Mouse (Mus musculus) midbrain, embryonic 16.5 days (tissue): Measurements from ENCODE around the gene Nfkbie. TPM values are rescaled to one million over a fixed set of nuclear protein-coding genes. Genes with fewer than 3 reads are reported as not detected.
A peak's percentile ranks its signal among the peaks of the same experiment; 100 is the strongest.

ENCODE experiments used
- ATAC-seq: fragments of 200-750 bp; cut with Nextera tagmentation; 2 replicates; pipeline ENCODE4 v1.8.0; 2017; ENCODE audit warnings: moderate TSS enrichment
- H3K27ac ChIP-seq: fragments of 300-500 bp; sonication (generic); 2 replicates; pipeline ENCODE4 v1.5.1; 2014; ENCODE audit warnings: mild to moderate bottlenecking, low read length, mixed read lengths
- H3K27me3 ChIP-seq: fragments of 300-500 bp; sonication (generic); 2 replicates; pipeline ENCODE4 v1.6.1; 2014; ENCODE audit warnings: low read depth, low read length, mixed read lengths; ENCODE audit not compliant: control insufficient read depth, insufficient read depth
- H3K36me3 ChIP-seq: fragments of 300-500 bp; sonication (generic); 2 replicates; pipeline ENCODE4 v1.6.1; 2014; ENCODE audit warnings: mild to moderate bottlenecking, low read length, moderate library complexity, mixed read lengths; ENCODE audit not compliant: control insufficient read depth, insufficient read depth
- H3K4me1 ChIP-seq: fragments of 300-500 bp; sonication (generic); 2 replicates; pipeline ENCODE4 v1.6.1; 2014; ENCODE audit warnings: mild to moderate bottlenecking, low read length, mixed read lengths; ENCODE audit not compliant: control insufficient read depth, insufficient read depth
- H3K4me2 ChIP-seq: fragments of 300-500 bp; sonication (generic); 2 replicates; pipeline ENCODE4 v1.6.1; 2014; ENCODE audit warnings: mild to moderate bottlenecking, low read length, mixed read lengths
- H3K4me3 ChIP-seq: fragments of 300-500 bp; sonication (generic); 2 replicates; pipeline ENCODE4 v1.5.1; 2014; ENCODE audit warnings: low read depth, mild to moderate bottlenecking, low read length, moderate library complexity, mixed read lengths
- H3K9ac ChIP-seq: fragments of 300-500 bp; sonication (generic); 2 replicates; pipeline ENCODE4 v1.6.1; 2014; ENCODE audit warnings: low read depth, low read length, mixed read lengths
- H3K9me3 ChIP-seq: fragments of 300-500 bp; sonication (generic); replicated peaks from 2 replicates; pipeline ENCODE4 v1.6.1; 2014; ENCODE audit warnings: mild to moderate bottlenecking, low read length, mixed read lengths; ENCODE audit not compliant: control insufficient read depth, poor library complexity, severe bottlenecking
- WGBS: fragments of 180-500 bp; shearing (Covaris S2); extraction: QIAGEN DNeasy Blood & Tissue Kit; methylation state at CpG from one replicate; pipeline ENCODE4 v1.1.7; 2014; 5-methylcytosine and 5-hydroxymethylcytosine counted together
- polyA plus RNA-seq: library from polyadenylated mRNA; unstranded; fragments of >200 nt; fragmentation: Nextera tagmentation; extraction: Ambion mirVana; gene quantifications from 2 replicates; pipeline ENCODE4 v1.2.1, GENCODE M21; 2015

The Nfkbie gene
- polyA plus RNA-seq, 1 experiment from 2014 or later: 3.7 TPM

DNA sequence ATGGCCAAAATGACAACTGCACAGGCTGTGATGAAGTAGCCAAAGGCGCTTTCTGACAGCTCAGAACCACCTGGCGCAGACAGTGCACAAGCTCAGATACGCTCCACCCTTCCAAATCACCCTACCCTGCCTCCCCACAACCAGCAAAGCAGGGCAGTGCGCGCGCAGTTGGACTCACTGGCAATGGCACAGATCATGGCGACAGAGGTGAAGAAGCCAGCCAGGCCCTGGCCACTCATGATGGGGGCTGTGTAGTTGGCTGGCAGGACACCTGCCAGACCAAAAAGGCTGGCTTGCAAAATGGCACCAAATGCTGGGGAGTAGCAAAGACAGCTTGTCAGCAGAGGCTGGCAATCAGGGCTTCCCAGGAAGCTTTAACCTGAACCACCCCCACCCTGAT lies 33.7 kb downstream of the Nfkbie start:
- Histone ChIP-seq H3K4me3 (no peak overlapping the region), H3K9me3 (no peaks in the 10 kb centered on the region), H3K4me1 (peaks cover 22% of the 10 kb centered on the region), H3K27me3 (peaks cover 7% of the 10 kb centered on the region), H3K4me2 (no peak overlapping the region), H3K9ac (no peak overlapping the region), H3K27ac (no peak overlapping the region), H3K36me3 (no peaks in the 10 kb centered on the region)
- no peak for ATAC-seq
- 96% methylated on average over 7 of the region's 7 CpGs for WGBS

DNA sequence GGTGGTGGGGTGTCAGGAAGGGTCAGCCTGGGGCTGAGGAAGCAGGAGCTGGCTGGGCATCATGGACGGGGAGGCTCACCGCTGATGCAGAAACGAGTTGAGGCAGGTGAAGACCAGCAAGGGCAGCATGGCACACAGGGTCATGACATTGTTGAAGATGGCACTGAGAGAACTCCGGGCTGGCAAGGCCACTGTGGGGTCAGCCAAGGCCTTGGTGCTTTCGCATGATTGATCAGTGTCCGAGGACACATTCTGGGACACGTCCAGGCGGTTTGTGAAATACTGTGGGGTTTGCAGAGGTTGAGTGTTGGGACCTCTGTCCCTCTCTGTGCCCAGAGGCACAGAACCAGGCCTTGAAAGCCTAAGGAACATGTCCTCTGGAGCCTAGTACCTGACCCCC lies 34.3 kb downstream of the Nfkbie start:
- Histone ChIP-seq H3K9me3 (no peaks in the 10 kb centered on the region), H3K4me2 (no peak overlapping the region), H3K4me3 (no peak overlapping the region), H3K9ac (no peak overlapping the region), H3K4me1 (peaks cover 22% of the 10 kb centered on the region), H3K27me3 (peaks cover 8% of the 10 kb centered on the region), H3K27ac (no peak overlapping the region), H3K36me3 (no peaks in the 10 kb centered on the region)
- no peak for ATAC-seq
- WGBS: 87% methylated on average over 8 of the region's 8 CpGs

DNA sequence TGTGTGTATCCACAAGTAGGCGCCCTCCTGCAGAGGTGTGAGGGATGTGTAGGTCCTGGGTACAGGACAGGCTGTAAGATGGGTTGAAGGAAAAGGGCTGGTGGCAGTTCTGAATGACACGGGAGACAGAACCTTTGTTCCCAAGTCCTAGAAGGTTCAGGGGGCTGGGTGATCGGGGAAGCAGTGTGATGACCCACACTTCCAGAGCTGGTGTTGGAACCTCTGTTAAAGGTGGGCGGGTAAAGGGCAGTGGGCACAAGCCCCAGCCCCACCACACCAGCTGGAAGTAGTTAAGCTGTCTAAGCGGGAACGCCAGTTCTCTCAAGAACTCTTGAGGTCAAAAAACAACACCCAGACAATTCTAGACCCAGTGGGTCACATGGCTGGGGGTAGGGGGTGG lies 34.9 kb downstream of the Nfkbie start:
- ATAC-seq: no peak
- Histone ChIP-seq H3K9ac (no peak overlapping the region), H3K4me2 (no peak overlapping the region), H3K36me3 (no peaks in the 10 kb centered on the region), H3K4me1 (peaks cover 22% of the 10 kb centered on the region), H3K27ac (no peak overlapping the region), H3K9me3 (no peaks in the 10 kb centered on the region), H3K4me3 (no peak overlapping the region), H3K27me3 (peaks cover 8% of the 10 kb centered on the region)
- 85% methylated on average over 6 of the region's 6 CpGs for WGBS

DNA sequence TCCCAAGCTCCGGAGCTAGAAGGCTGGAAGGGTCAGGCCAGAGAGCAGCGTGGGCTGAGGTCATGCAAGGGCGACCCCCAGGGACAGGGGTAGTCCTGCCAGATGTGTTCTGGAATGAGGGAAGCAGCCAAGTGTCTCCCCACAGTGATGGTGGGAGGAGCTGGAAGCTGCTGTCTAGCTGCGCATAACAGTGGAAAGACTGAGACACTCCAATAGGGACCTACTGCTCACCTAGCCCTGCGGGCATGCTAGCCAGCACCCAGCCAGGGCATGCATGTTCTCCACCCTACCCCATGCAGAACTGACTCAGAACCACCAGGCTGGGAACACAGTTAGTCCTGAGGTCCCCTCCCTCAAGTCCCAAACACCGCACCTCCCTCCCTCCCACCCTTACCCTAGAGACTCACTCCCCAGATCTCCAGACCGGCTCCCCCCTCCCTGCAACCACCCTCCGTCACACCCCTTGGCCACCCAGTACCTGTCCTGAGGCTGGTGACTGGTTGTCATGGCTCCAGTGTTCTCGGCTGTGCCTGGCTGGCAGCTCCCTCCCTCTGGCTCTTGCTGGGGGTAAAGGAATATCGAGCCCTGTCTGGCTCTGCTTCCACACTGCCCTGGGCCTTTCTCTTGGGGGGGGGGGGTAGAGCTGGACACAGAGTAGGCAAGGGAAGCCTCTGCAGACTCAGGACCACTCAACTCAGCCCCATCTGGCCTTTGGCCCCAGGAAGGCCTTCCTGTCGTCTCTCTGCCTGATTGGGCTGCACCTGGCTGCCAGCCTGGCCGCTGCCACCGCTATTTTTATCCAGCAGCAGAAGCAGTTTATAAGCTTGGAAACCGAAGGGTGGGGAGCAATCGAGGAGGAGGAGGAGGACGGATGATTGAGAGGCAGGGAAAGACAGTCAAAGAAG lies 36.5 kb downstream of the Nfkbie start:
- no peak for ATAC-seq
- Histone ChIP-seq H3K4me3 (no peak overlapping the region), H3K9me3 (no peaks in the 10 kb centered on the region), H3K36me3 (no peaks in the 10 kb centered on the region), H3K27ac (no peak overlapping the region), H3K9ac (0 out of 2 replicates have a peak overlapping the region, but pooled peaks have one; percentile 21), H3K27me3 (peaks cover 8% of the 10 kb centered on the region), H3K4me2 (0 out of 2 replicates have a peak overlapping the region, but pooled peaks have one; percentile 12), H3K4me1 (peaks cover 27% of the 10 kb centered on the region)
- 57% methylated on average over 16 of the region's 16 CpGs for WGBS

DNA sequence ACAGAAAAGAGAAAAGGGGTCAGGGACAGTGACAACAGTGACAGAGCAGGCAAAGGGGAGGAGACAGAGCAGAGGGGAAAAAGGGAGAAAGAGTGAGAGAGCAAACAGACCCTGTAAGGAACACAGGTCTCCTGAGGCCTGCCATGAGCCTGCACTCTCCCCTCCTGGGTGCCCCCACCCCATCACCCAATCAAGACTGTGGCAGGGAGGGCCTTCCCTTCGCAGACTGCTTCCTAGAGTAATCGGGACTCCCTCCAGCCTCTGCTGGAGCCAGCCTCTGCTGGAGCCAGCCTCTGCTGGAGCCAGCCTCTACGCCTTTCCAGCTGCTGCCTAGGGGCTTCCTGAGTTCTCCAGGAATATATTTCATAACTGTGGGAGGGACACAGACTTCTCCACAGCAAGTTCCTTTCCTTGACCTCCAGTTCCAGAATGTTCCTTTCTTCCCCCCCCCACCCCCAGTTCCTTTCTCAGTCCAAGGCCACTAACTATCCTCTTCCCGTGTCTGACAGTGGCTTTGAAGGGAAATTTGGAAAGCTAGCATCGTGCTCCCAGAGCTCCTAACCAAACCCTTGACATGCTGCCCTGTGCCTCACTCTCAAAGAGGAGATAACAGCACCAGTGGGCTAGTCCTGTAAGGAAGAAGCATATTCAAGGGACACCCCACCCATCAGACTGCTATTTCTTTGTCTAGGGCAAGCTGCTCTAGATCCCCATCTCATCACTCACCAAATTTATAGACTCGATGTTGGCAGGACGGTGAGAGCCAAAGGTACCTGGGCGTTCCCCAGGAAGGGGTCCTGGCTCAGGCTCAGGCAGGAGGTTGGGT lies 37.3 kb downstream of the Nfkbie start:
- H3K9me3 ChIP-seq: no peaks in the 10 kb centered on the region
- no peak for ATAC-seq
- no peaks in the 10 kb centered on the region for H3K36me3 ChIP-seq
- peaks cover 27% of the 10 kb centered on the region for H3K4me1 ChIP-seq
- H3K27me3 ChIP-seq: peaks cover 8% of the 10 kb centered on the region
- WGBS: 53% methylated on average over 8 of the region's 8 CpGs
- H3K4me3 ChIP-seq: no peak overlapping the region
- no peak overlapping the region for H3K4me2 ChIP-seq
- 0 out of 2 replicates have a peak overlapping the region, but pooled peaks have one; percentile 21 for H3K9ac ChIP-seq
- H3K27ac ChIP-seq: no peak overlapping the region

DNA sequence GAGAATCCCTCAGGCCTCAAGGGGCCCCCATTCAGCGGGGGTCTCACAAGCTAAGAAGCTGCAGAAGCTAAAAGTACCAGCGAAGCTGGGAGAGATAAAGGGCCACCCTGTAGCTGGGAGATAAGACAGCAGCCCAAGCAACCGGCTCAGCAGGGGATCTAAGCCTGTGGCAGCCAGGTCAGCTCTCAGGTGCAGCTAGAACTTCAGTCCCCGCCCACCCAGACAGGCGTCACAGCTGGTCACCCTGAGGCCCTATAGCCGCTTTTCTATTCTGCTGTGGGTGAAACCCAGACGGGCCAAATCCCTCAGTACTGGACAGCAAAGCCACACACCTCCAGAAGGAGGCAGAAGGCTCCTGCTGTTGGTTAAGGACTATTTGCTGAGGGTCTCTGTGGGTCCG lies 38.0 kb downstream of the Nfkbie start:
- Histone ChIP-seq H3K9ac (no peak overlapping the region), H3K27me3 (peaks cover 8% of the 10 kb centered on the region), H3K4me1 (peaks cover 27% of the 10 kb centered on the region), H3K36me3 (no peaks in the 10 kb centered on the region), H3K27ac (no peak overlapping the region), H3K4me3 (no peak overlapping the region), H3K9me3 (no peaks in the 10 kb centered on the region), H3K4me2 (no peak overlapping the region; the same call in 1 of the 2 replicates)
- no peak for ATAC-seq
- WGBS: 22% methylated on average over 8 of the region's 8 CpGs

DNA sequence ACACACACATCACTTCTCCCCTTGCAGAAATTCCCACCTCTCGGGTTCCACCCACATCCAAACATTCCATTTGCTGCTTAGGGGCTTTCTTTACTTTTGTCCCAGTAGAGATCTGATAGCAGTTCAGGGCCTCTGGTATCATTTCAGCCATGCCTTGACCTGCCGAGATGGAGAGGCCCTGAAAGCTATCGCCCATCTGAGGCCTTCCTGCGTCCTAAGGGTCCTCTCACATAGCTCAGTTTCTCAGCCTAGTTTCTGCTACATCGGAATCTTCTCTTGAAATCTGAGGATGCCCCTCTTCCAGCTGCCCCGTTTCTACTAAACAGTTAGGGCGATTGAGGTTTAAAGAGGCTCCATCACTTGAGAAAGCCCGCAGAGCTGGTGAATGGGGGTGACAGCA lies 38.7 kb downstream of the Nfkbie start:
- no peak for ATAC-seq
- WGBS: 50% methylated on average over 8 of the region's 8 CpGs
- Histone ChIP-seq H3K9ac (no peak overlapping the region), H3K4me3 (no peak overlapping the region), H3K4me2 (peak overlapping the region; percentile 96), H3K4me1 (peaks cover 27% of the 10 kb centered on the region), H3K9me3 (no peaks in the 10 kb centered on the region), H3K36me3 (no peaks in the 10 kb centered on the region), H3K27ac (no peak overlapping the region), H3K27me3 (peaks cover 8% of the 10 kb centered on the region)

DNA sequence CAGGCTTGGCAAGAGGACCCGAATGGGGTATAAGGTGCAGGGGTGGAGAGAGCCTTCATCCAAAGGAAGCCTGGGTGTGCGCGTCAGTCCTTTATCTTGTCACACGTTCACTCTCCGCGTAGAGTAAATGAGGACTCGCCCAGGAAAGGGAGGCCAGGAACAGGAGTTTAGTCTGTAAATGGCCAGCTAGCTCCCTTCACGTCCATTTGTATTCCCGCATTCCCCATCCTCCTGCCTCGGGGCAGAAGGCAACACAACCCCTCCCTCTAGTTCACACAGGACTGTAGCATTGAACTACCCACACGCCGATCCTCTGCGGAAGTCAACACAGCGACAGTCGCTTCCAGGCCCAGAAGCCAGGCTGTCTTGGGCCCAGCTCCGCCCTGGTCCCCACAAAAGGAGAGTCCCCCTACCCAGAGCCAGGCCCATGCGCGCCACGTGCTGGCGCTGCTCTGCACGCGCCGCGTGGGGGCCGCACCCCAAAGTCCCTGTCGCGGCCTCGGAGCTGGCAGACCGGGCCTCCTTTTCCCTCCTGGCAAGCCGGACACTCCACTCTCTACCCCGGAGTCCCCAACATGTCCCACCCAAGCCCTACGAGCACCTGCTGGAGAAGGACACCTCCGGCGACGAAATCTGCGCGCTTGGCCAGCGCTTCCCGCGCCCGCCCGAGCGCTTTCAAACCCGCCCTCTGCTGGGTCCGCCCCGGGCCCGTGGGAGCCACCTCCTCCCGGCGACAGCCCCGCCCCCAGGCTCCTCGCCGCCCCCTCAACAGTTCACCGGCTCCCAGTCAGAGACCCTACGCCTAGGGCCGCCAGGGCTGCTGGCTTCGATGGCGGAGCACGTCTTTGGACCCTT lies 39.6 kb downstream of the Nfkbie start:
- H3K4me3 ChIP-seq: peak overlapping the region; percentile 52
- WGBS: under 1% methylated on average over 56 of the region's 58 CpGs
- peak overlapping the region; percentile 96 for H3K4me2 ChIP-seq
- H3K4me1 ChIP-seq: peaks cover 32% of the 10 kb centered on the region
- peaks cover 8% of the 10 kb centered on the region for H3K27me3 ChIP-seq
- no peaks in the 10 kb centered on the region for H3K9me3 ChIP-seq
- H3K36me3 ChIP-seq: no peaks in the 10 kb centered on the region
- peak overlapping the region; percentile 72 for H3K9ac ChIP-seq
- ATAC-seq: peak; percentile 57
- H3K27ac ChIP-seq: no peak overlapping the region
